Mouse (Mus musculus) stomach, embryonic 16.5 days (tissue): ENCODE measurements at regions not wholly inside any gene's neighbourhood (a gene's known extent, or its start where the extent isn't known, plus 50 kb on each side); places are given as distances from the start of the nearest gene placed in this dataset.
"Not testable (repeated sequence)": the region's sequence is repeated elsewhere in the genome, so short reads cannot be mapped to it uniquely, and the experiment has no call there.

Experiments
- ATAC-seq: fragments of 200-750 bp; cut with Nextera tagmentation; 2 replicates; pipeline ENCODE4 v1.8.0; 2017; ENCODE audit warnings: moderate number of reproducible peaks, moderate TSS enrichment; ENCODE audit not compliant: insufficient read depth, low FRiP score
- H3K27ac ChIP-seq: fragments of 300-500 bp; sonication (generic); 2 replicates; pipeline ENCODE4 v1.5.1; 2014; ENCODE audit warnings: low read length
- H3K27me3 ChIP-seq: fragments of 300-500 bp; sonication (generic); 2 replicates; pipeline ENCODE4 v1.6.1; 2014; ENCODE audit warnings: low read length, control low read depth, mixed read lengths; ENCODE audit not compliant: control insufficient read depth, insufficient read depth
- H3K36me3 ChIP-seq: fragments of 300-500 bp; sonication (generic); 2 replicates; pipeline ENCODE4 v1.6.1; 2014; ENCODE audit warnings: low read length; ENCODE audit not compliant: control insufficient read depth, insufficient read depth
- H3K4me1 ChIP-seq: fragments of 300-500 bp; sonication (generic); 2 replicates; pipeline ENCODE4 v1.6.1; 2014; ENCODE audit warnings: low read length, control low read depth, mixed read lengths; ENCODE audit not compliant: control insufficient read depth, insufficient read depth
- H3K4me2 ChIP-seq: fragments of 300-500 bp; sonication (generic); 2 replicates; pipeline ENCODE4 v1.6.1; 2014; ENCODE audit warnings: low read depth, low read length, mixed read lengths
- H3K4me3 ChIP-seq: fragments of 300-500 bp; sonication (generic); replicated peaks from 2 replicates; pipeline ENCODE4 v1.5.1; 2014; ENCODE audit warnings: mild to moderate bottlenecking, low read length
- H3K9ac ChIP-seq: fragments of 300-500 bp; sonication (generic); 2 replicates; pipeline ENCODE4 v1.6.1; 2014; ENCODE audit warnings: low read length
- H3K9me3 ChIP-seq: fragments of 300-500 bp; sonication (generic); replicated peaks from 2 replicates; pipeline ENCODE4 v1.6.1; 2016; ENCODE audit warnings: low read length, control low read depth; ENCODE audit not compliant: control insufficient read depth
- WGBS: fragments of 180-500 bp; shearing (Covaris S2); extraction: QIAGEN DNeasy Blood & Tissue Kit; methylation state at CpG from one replicate; pipeline ENCODE4 v1.1.7; 2014; 5-methylcytosine and 5-hydroxymethylcytosine counted together

DNA sequence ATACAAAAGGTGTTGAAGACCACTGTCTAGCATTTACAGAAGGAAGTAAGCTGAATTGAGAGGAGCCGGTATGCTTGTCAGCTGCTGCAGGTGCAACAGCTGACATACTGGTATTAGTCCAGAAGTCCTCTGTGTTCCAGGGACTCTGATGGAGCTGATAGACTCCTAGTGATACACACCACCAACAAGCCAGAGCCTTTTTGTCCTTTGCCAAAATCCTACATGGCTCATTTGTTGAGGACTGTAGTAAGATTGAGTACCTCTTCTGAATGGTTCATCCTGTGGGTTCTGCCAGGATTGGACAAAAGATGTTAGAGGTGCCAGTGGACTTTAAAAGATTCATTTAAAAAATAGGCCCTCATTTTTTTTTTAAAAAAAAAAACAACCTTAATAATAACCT lies 129.4 kb upstream of the Tmem185a start:
- Histone ChIP-seq H3K9ac (no peak overlapping the region), H3K27me3 (no peaks in the 10 kb centered on the region), H3K9me3 (no peaks in the 10 kb centered on the region), H3K36me3 (no peaks in the 10 kb centered on the region), H3K4me3 (no peak overlapping the region), H3K4me1 (no peaks in the 10 kb centered on the region), H3K27ac (no peak overlapping the region), H3K4me2 (no peak overlapping the region)
- 76% methylated on average over 1 of the region's 1 CpGs for WGBS
- no peak for ATAC-seq

DNA sequence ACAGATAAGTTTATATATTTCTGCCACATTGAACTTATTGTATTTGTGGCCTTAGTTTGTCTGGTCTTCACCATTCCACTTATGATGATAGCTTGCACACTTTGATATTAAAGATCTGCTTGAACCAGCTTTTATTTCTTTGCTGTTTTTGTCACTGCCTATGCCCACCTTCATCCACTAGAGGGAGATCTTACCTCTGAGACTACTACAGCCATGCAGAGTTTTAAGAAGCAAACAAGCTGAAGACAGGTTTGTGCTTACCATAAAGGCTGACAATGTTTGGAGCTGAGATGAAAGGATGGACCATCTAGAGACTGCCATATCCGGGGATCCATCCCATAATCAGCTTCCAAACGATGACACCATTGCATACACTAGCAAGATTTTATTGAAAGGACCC lies 105.4 kb upstream of the Tmem185a start:
- H3K4me2 ChIP-seq, H3K27ac ChIP-seq, H3K4me3 ChIP-seq, ATAC-seq, H3K36me3 ChIP-seq, H3K9ac ChIP-seq, H3K27me3 ChIP-seq, H3K4me1 ChIP-seq, H3K9me3 ChIP-seq: not testable (repeated sequence)
- 15% methylated on average over 2 of the region's 2 CpGs for WGBS

DNA sequence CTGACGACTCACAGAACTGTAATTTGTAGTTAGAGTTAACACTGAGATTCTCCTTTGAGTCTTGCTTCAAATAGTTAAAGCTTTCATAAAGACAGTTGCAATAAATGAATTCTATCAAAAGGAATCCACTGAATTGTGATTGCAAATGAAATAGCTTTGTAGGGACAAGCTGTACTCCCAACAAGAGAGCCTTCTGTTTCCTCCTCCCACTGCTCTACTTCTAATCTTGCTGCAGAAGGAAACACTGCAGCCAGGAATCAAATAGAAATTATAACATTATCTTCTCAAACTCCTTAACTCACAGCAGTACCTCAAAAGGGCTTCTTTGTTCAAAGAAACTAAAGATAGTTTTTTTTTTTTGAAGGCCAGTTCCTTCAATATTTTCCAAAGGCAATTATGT lies 103.2 kb upstream of the Tmem185a start:
- Histone ChIP-seq H3K4me2 (no peak overlapping the region), H3K27me3 (no peaks in the 10 kb centered on the region), H3K9ac (no peak overlapping the region), H3K4me1 (no peaks in the 10 kb centered on the region), H3K36me3 (no peaks in the 10 kb centered on the region), H3K4me3 (no peak overlapping the region), H3K9me3 (no peaks in the 10 kb centered on the region), H3K27ac (no peak overlapping the region)
- WGBS, result 39% methylated on average over 1 of the region's 1 CpGs
- no peak for ATAC-seq

DNA sequence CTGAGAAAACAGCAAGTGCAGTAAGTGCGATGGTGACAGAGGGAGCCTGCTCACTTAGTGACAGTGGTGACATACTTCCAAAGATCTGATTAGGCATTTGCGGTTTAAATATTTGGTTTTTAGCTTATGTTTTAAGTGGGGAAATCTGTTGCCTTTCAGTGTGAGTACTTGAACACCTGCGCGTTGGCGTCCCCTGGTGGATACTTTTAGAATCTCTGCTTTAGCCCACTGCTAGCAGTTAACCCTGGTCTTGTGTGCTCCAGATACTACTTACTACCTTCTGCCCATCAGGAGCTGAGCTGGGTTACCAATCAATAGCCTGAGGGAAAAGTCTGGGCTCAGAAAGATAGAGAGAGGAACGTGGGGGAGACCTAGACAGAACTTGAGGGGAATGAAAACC lies 97.3 kb upstream of the Tmem185a start:
- not testable (repeated sequence) for H3K36me3 ChIP-seq, ATAC-seq, H3K9me3 ChIP-seq, H3K4me1 ChIP-seq, H3K4me3 ChIP-seq, H3K4me2 ChIP-seq, H3K9ac ChIP-seq, H3K27ac ChIP-seq, H3K27me3 ChIP-seq
- 0% methylated on average over 1 of the region's 6 CpGs for WGBS

DNA sequence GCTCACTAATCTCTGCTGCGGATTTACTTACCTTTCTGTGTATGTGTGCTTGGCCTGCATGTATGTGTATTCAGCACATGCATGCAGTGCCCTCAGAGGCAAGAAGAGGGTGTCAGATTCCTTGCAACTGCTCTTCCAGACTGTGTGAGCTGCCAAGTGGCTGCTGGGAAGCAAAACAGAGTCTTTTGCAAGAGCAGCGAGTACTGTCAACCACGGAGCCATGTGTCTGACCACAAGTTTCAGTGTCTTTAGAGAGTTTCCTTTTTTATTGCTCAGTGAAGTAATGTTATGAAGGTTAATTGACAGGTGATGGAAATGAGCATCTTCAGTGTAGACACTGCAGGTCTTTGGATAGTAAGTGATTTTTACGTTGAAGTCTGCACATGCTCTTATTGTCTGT lies 93.6 kb upstream of the Tmem185a start:
- H3K9ac ChIP-seq, H3K36me3 ChIP-seq, H3K27me3 ChIP-seq, H3K9me3 ChIP-seq, H3K4me1 ChIP-seq, H3K27ac ChIP-seq, H3K4me2 ChIP-seq, ATAC-seq, H3K4me3 ChIP-seq: not testable (repeated sequence)
- 57% methylated on average over 3 of the region's 4 CpGs for WGBS

DNA sequence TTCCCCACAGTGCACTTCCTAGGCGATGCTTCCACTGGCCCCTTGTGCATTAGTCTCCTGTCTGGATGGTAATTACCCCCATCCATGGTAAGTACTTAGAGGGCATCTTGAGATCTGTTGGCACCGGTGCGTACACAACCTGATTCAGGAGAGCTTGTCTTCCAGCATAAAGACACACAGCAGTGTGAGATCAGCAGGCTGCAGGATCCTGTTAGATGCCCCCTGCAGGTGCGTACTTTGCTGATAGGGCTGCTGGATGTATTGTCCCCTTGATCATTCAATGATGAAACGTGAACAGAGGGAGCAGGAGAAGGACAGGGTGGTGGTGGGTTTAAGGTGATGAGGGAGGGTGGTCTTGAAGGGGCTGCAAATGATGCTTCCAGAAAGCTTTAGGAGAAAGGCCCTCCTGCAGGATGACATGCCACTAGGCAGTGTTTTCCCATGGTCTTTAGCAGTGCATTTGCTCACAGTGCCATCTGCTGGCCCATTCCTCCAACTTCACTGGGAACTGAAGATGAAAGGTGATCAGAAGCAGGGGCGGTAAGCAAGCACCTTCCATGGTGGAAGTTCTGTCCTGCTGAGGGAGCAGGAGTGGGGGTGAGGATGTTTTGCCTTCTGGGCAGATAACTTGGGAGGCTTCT lies 92.5 kb upstream of the Tmem185a start:
- not testable (repeated sequence) for H3K36me3 ChIP-seq, H3K4me3 ChIP-seq, H3K27me3 ChIP-seq, H3K4me2 ChIP-seq, H3K27ac ChIP-seq, H3K9me3 ChIP-seq, H3K4me1 ChIP-seq, H3K9ac ChIP-seq
- 0 out of 2 replicates have a peak, but pooled peaks have one; percentile 56 for ATAC-seq
- 58% methylated on average over 5 of the region's 6 CpGs for whole genome bisulfite sequencing
